Mouse (Mus musculus) embryo, embryonic 10 days (tissue): ENCODE data around the gene 4930442H23Rik.
"Not testable (repeated sequence)": the region's sequence is repeated elsewhere in the genome, so short reads cannot be mapped to it uniquely, and the experiment has no call there.

Experiments used
- DNase-seq: peaks from one replicate; pipeline ENCODE4 v3.0.0-alpha.2; 2015; ENCODE audit warnings: low spot score

Gene 4930442H23Rik

GRCm38 (mm10) chr10:81177491-81177925 is 6.1 kb downstream of the 4930442H23Rik start:
- DNase-seq, result no peak

- peak; percentile 99 for DNase-seq
Observed at GRCm38 (mm10) chr10:81176466-81177271, 7.0 kb downstream of the 4930442H23Rik start, which contains the start of gene Eef2. Gene Eef2 (plus strand): TSS chr10:81176631.

- DNase-seq, result no peak
Observed at GRCm38 (mm10) chr10:81175936-81176465, 7.6 kb downstream of the 4930442H23Rik start.

GRCm38 (mm10) chr10:81175345-81175701 is 8.3 kb downstream of the 4930442H23Rik start:
- DNase-seq, result not testable (repeated sequence)

GRCm38 (mm10) chr10:81174617-81175344 is 8.9 kb downstream of the 4930442H23Rik start:
- DNase-seq, result peak; percentile 98

GRCm38 (mm10) chr10:81173132-81173531 is 10.5 kb downstream of the 4930442H23Rik start:
- peak; percentile 93 for DNase-seq

GRCm38 (mm10) chr10:81169411-81169900 is 14.2 kb downstream of the 4930442H23Rik start:
- not testable (repeated sequence) for DNase-seq

- peak; percentile 92 for DNase-seq
Observed at GRCm38 (mm10) chr10:81168521-81169244, 15.0 kb downstream of the 4930442H23Rik start.

- DNase-seq, result no peak
Observed at GRCm38 (mm10) chr10:81168087-81168431, 15.6 kb downstream of the 4930442H23Rik start.

- DNase-seq, result peak; percentile 99
Observed at GRCm38 (mm10) chr10:81167200-81168086, 16.2 kb downstream of the 4930442H23Rik start, which contains the start of gene Pias4. Gene Pias4 (minus strand): TSS chr10:81167923.

GRCm38 (mm10) chr10:81165118-81165517 is 18.5 kb downstream of the 4930442H23Rik start:
- no peak for DNase-seq

- no peak for DNase-seq
Observed at GRCm38 (mm10) chr10:81162318-81162652, 21.4 kb downstream of the 4930442H23Rik start.

- DNase-seq, result no peak
Observed at GRCm38 (mm10) chr10:81161602-81162317, 21.9 kb downstream of the 4930442H23Rik start.

- no peak for DNase-seq
Observed at GRCm38 (mm10) chr10:81154736-81155135, 28.9 kb downstream of the 4930442H23Rik start.

- DNase-seq, result no peak
Observed at GRCm38 (mm10) chr10:81154313-81154712, 29.3 kb downstream of the 4930442H23Rik start.

- DNase-seq, result peak; percentile 54
Observed at GRCm38 (mm10) chr10:81152609-81153008, 31.0 kb downstream of the 4930442H23Rik start.

- DNase-seq, result no peak
Observed at GRCm38 (mm10) chr10:81151261-81151660, 32.4 kb downstream of the 4930442H23Rik start.

GRCm38 (mm10) chr10:81146296-81146695 is 37.4 kb downstream of the 4930442H23Rik start:
- DNase-seq, result no peak

- DNase-seq, result no peak
Observed at GRCm38 (mm10) chr10:81145778-81146177, 37.9 kb downstream of the 4930442H23Rik start.

- DNase-seq, result no peak
Observed at GRCm38 (mm10) chr10:81145307-81145706, 38.3 kb downstream of the 4930442H23Rik start.
